Mouse (Mus musculus): Measurements from ENCODE around the gene Ppef1.
A peak's percentile ranks its signal among the peaks of the same experiment; 100 is the strongest.

Ppef1 gene

GRCm38 (mm10) chrX:160598562-160599458 lies 136.8 kb downstream of the Ppef1 start:
- peak; percentile 1 for DNase-seq (ENCODE audit: extremely low spot score, low read depth, low spot score)

- no peak for DNase-seq (ENCODE audit: extremely low spot score, low read depth, low spot score)
Measured at GRCm38 (mm10) chrX:160598055-160598454, 137.5 kb downstream of the Ppef1 start.

DNA sequence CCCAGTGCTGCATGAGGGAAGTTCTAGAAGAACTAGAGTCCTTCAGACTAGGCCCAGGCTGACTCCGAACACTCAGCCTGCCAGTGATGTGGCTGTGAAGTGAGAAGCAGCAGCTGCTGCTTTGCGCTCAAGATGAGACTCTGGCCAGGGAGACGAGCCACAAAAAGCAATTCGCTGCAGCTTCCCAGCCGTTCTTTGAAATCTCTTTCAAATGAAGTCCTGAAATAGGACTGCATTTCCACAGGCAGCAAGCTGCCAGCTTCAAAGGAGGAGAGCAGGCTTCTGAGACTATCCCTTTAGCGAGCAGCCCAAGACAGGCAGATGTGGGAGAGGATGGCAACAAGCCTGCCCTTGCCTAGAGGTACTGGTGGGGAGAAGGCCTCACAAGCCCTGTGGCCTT lies 142.6 kb downstream of the Ppef1 start:
- no peak for DNase-seq (ENCODE audit: extremely low spot score, low read depth, low spot score)

GRCm38 (mm10) chrX:160590147-160590546 lies 145.4 kb downstream of the Ppef1 start:
- DNase-seq (ENCODE audit: extremely low spot score, low read depth, low spot score) = no peak

GRCm38 (mm10) chrX:160588523-160588922 lies 147.0 kb downstream of the Ppef1 start:
- DNase-seq (ENCODE audit: extremely low spot score, low read depth, low spot score) = no peak

GRCm38 (mm10) chrX:160585110-160585509 lies 150.5 kb downstream of the Ppef1 start:
- no peak for DNase-seq (ENCODE audit: extremely low spot score, low read depth, low spot score)

GRCm38 (mm10) chrX:160584148-160584838 lies 151.3 kb downstream of the Ppef1 start:
- DNase-seq (ENCODE audit: extremely low spot score, low read depth, low spot score) = no peak

GRCm38 (mm10) chrX:160583589-160583988 lies 152.0 kb downstream of the Ppef1 start:
- DNase-seq (ENCODE audit: extremely low spot score, low read depth, low spot score) = no peak

All from hindlimb bud, embryonic 11.5 days (tissue).